Mouse (Mus musculus) right cerebral cortex, postnatal 36 days (tissue): ENCODE data around the gene Ctbs.

Source experiments
- DNase-seq, 2 experiments: peaks; one replicate each; pipeline ENCODE4 v3.0.0; 2022; ENCODE audit warnings: low spot score in 2 of 2, mixed read lengths in 1 of 2

Ctbs gene

GRCm38 (mm10) chr3:146433681-146434350 is 15.8 kb upstream of the Ctbs start:
- no peak for DNase-seq

DNA sequence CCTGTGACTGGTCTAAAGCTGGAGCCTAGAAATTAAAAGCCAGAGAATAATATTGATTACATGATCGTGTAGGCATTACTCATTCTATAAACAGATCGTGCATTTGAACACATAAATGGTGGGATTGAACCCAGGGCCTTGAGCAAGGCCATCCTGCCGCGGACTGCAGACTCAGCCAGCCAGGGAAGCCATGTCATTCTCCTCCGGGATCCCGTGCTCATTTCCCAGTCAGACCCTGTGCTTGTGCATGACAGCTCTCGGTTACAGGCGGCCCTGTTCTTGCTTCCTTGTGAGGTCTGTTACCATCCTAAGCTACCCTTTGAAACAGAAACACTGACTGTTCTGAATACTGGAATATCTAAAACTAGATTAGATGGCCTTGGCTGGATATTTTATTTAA is 14.9 kb upstream of the Ctbs start:
- no peak for DNase-seq

DNA sequence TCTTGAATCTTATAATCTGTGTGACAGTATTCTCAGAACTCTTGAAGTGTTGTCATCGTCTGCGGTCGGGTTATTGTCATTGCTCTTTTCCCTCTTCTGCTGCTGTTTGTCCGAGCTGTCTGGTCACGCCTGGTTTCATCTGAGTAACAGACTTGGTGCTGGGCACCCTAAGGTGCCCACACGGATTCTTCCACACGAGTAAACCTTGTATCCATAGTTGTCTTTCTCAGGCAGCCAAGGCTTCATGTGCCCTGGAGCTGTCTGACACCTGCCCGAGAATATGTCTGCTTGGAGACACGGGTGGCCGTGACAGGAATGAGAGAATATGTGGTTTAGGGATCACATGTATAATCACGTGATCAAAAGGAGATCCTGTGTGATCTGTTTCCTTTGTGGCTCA is 14.1 kb upstream of the Ctbs start:
- DNase-seq: no peak

DNA sequence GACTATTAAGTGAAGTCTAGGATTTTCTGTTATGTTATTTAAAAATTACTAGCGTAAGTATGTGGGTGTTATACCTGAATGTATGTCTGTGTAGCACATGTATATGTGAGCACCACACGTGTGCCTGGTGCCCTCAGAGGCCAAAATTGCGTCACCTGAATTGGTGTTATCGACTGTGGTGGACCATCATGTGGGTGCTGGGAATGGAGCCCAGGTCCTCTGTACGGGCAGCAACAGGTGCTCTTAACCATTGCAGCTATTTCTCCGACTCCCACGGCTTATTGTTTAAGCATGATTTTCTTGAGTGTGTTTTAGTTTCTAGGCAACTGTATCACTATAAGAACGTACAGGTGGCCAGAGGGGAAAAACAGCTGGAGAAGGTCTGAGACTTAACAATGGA is 13.5 kb upstream of the Ctbs start:
- no peak for DNase-seq

GRCm38 (mm10) chr3:146440011-146440410 is 9.6 kb upstream of the Ctbs start:
- DNase-seq: no peak

- no peak for DNase-seq
These were observed 9.2 kb upstream of the Ctbs start for GRCm38 (mm10) chr3:146440422-146440821.

DNA sequence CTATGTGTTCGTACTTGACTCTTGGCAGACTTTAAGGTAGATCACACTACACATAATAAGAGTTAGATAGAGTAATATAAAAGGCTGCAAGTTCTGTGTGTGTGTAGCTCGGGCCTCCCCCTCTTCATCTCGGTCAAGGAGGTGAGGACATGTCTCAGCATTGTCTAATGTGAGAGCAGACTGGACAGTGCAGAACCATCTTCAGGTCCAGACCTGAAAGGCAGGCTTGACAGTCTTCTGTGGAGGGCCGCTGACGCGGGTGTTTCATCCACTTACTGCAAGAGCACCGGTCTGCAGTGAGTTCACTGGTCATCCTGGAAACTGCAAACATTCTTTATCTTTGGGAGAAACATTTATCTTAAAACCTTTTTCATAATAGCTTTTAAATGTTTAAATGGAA is 7.1 kb upstream of the Ctbs start:
- no peak for DNase-seq

DNA sequence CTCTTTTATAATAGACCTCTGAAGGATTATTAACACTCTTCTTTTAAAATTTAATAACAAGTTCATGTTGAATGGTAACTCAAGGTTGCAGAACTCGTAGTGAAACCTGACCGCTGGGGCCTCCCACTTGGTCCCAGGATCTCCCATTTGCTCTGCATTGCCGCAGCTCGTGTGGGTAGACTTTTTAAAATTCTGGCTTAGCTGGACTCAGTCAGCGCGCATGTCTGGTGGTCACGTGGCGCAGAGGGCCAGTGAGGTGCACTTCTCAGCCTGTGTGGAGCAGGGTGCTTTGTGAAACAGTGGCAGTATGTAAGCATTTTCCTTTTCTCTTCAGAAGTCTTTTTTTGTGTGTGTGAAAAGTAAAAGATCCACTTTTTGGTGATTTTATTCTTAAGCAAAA is 6.7 kb upstream of the Ctbs start:
- DNase-seq: no peak

DNA sequence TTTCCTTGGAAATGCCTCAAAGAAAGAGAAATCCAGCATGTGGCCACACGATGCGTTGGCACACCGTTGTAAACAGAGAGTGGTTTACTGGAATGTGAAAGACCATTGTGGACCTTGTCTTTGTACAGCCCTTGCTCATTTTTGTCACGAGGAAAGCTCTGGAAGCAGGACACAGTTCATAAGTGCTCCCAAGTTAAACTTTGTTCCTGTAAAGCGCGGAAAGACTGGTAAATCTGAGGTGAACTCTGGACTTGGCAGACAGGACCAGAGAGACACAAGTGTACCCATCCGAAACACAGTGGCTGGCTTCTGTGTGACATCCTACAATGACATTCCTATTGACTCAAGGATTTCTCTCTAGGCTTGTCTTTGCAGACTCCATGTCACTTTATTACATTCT is 6.2 kb upstream of the Ctbs start:
- no peak for DNase-seq

DNA sequence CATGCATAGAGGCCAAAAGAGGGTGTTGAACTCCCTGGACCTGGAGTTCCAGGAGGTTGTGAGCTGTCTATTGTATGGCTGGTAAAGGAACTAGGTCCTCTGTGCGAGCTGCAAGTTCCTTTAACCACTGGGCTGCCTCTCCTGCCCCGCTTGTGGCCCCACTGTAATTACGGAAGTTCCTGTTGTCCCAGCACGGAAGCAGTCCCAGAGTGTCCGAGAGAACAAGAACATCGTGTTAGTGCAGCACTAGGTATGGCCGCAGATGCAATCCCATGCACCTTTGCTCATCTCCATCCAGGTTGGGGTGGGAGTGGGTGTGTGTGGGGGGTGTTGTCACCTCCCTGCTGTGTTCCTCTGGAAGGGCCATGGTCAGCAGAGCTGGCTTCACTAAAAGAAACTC is 4.7 kb upstream of the Ctbs start:
- DNase-seq: no peak

DNA sequence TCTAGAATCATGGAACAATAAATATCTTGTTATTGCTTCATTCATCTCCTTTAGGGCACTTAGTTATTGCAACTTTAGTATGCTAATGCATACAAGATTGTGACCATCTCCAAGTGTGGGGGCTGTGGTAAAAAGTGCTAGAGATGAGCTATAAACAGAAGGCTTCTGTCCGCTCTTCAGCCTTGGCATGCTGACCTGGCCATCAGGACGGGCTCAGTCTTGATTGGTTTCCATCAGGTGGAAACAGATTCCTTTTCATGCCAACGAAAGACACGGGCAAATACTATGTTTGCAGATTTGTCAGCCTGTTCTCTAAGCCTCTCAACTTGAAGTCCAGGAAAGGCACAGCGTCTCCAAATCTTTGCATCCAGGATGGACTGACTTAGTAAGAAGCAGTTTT is 2.4 kb upstream of the Ctbs start:
- DNase-seq: no peak

- DNase-seq: no peak
These were observed 2.0 kb upstream of the Ctbs start for GRCm38 (mm10) chr3:146447598-146447997.

GRCm38 (mm10) chr3:146448372-146448771 is 1.2 kb upstream of the Ctbs start:
- no peak for DNase-seq

DNA sequence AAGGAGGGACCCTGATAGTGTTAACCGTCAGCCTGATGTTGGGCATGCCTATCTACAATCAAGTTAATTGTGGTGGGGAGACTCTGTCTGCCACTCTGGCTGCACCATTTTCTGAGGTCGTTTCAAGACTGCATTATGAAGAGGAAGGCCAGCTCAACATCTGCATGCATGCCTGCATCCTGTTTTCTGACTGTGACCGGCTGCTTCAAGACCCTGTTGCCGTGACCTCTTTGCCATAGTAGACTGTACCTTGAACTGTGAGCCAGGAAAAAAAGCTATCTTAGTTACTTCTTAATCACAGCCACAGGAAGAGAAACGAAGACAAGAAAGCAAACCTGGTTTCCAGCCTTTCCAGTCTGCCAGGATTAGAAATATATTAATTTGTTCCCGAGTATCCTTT is 626 bp upstream of the Ctbs start:
- no peak for DNase-seq

DNA sequence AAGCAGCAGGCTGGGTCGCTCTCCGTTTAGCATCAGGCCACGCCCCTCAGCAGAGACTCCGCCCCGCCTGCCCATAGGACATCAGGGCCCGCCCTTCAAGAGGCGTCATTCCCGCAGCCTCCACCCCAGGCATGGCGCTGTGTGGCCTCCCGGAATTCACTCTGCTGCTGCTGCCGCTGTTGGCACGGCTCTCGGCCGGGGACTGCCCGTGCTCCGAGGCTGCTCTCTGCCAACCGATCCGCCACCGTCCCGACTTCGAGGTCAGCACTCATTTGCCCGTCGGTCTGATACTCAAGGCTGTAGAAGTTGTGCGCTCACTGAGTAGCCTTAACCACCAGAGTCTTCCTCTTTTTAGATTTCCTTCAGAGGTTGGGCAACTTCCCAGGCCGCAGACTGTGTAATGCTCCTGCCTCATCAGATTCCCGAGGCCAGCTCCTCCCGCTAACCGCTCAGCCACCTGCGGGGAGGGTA is 811 bp downstream of the Ctbs start:
- peak; percentile 85 to 88 for DNase-seq

DNA sequence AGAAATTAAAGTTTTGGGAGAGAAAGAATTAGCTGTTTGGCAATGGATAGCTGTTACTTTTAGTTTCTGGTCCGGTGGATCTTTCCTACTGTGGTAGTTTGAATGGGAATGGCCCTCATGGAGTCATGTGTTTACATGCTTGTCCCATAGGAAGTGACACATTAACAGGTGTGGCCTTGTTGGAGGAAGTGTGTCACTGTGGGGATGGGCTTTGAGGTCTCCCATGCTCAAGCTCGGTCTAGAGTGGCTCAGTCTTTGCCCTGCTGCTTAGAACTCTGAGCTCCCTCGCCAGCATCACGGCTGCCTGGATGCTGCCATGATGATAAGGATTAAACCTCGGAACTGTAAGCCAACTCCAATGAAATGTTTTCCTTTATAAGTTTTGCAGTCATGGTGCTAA is 1.8 kb downstream of the Ctbs start:
- DNase-seq: no peak

DNA sequence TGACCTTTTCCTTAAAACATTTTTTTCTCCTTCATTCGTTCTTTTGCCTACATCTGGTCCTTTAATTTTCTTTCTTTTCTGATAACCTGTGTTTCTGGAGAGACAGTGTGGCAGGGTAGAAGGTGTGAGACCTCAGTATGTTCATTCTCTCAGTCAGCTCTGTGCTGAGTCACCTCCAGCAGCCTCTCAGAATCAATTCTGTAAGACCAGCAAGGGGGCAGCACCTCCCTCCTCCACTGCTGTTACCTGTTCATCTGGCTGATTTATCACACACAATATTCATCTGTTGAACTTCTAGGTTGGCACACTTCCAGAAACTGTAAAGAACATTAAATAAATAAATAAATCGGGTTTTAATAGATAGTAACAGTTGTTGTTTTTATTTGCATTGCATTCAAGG is 13.3 kb downstream of the Ctbs start:
- no peak for DNase-seq

GRCm38 (mm10) chr3:146469226-146469625 is 19.6 kb downstream of the Ctbs start:
- DNase-seq: no peak

DNA sequence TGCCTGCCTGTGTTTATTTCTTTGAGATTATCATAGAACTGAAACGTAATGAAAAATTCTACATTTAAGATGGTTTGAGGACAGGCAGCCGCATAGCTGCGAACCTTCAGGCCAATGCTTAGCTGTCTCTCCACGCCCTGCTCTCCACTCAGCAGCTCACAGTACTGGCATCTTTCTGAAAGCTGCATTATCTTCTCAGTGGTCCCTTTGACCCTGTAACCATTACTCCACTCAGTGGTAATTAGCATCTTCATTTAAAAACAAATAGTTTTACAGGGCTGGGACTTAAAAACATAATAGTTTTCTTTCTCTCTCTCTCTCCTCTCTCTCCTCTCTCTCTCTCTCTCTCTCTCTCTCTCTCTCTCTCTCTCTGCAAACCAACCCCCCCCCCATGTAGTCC is 23.1 kb downstream of the Ctbs start:
- no peak for DNase-seq

- DNase-seq: no peak
These were observed 24.1 kb downstream of the Ctbs start for GRCm38 (mm10) chr3:146473741-146474140.

GRCm38 (mm10) chr3:146474428-146474827 is 24.8 kb downstream of the Ctbs start:
- no peak for DNase-seq

DNA sequence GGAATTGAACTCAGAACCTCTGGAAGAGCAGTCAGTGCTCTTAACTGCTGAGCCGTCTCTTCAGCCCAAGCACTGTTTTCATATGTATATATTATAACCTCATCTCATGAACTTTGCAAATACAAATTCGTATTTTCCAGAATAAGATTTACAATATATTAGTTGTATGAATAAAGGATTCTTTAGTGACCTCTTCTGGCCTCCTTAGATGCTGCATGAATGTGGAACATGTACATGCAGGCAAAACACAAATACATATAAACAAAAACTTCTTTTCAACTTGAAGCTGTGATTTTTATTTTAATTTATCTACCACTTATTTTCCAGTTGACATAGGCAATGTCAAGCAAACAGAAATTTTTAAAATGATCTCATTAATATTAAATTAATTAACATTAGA is 32.4 kb downstream of the Ctbs start:
- DNase-seq: no peak

GRCm38 (mm10) chr3:146486464-146486863 is 36.9 kb downstream of the Ctbs start:
- no peak for DNase-seq

- DNase-seq: no peak
These were observed 45.3 kb downstream of the Ctbs start for GRCm38 (mm10) chr3:146494941-146495340.
